ENCODE assay signal across 8 mouse cellular contexts in the genomic region with DNA sequence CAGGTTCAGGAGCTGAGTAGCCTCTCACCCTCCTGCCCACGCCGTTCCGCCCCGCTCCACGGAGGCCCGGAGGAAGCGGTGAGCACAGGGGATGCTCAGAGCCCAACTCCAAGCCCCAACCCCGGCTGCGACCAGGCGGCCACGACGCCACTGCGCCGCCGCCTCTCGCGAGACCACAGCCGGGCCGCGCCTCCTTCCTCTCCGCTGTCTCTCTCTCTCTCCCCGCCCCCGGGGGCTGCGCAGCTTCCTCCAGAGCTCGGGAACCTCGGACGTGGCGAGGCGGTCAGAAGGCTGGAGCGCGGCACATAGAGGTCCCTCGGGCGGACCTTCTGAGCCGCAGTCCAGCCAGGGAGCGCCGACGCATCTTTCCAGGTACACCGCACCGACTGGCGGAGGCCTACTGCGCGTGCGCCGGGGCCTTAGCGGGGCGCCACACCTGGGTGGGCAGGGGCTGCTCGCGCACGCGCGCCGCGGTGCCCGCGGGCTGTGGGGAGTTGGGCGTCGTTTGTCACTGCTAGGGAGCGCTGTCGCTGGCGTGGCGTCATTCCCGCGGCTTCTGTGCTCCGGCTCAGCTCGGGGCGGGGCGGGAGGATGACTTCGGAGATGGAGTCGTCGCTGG. TPM values are rescaled to one million over a fixed set of nuclear protein-coding genes. Genes with fewer than 3 reads are reported as not detected.
DNase-seq lines count a peak whose midpoint lies in the region; ATAC-seq lines count a peak whose summit lies in the region.

Gene Rab33b (plus strand): TSS at position 180 of the 619 bp plus-strand sequence.

- peak within 1 kb of the TSS; percentile 78 for H3K9ac ChIP-seq in hindbrain, embryonic 14.5 days

- peak; percentile 98 for DNase-seq in R1 (ENCODE audit: low read depth, low spot score)
- DNase-seq in cerebellum, postnatal 25 days: peak; percentile 98 to 99
- peak; percentile 92 to 96 for DNase-seq in frontal cortex, postnatal 25 days (ENCODE audit: low spot score in 2 of 2)
- peak; percentile 97 for DNase-seq in hindbrain, embryonic 14.5 days (ENCODE audit: low spot score)
- DNase-seq in layer of hippocampus, postnatal 36 days: peak; percentile 97
- peak; percentile 97 for DNase-seq in lung, postnatal 36 days
- peak; percentile 98 for DNase-seq in retina, postnatal 1 day
- DNase-seq in urinary bladder, adult 18-20 months (ENCODE audit: low spot score in 2 of 2): peak; percentile 96 to 99

- peak within 1 kb of the TSS; percentile 68 for H3K4me3 ChIP-seq in hindbrain, embryonic 14.5 days (replicated peaks; ENCODE audit: low read length)

- no peaks in the 10 kb centered on the region for H3K36me3 ChIP-seq in hindbrain, embryonic 14.5 days (replicated peaks; ENCODE audit: control insufficient read depth, insufficient read depth)

- H3K4me1 ChIP-seq in hindbrain, embryonic 14.5 days (replicated peaks; ENCODE audit: control insufficient read depth, insufficient read depth, low read length): peaks cover 15% of the 10 kb centered on the region

- ATAC-seq in hindbrain, embryonic 14.5 days (ENCODE audit: low FRiP score): peak; percentile 95

- peak within 1 kb of the TSS; percentile 88 for H3K27ac ChIP-seq in hindbrain, embryonic 14.5 days

- no peaks in the 10 kb centered on the region for H3K9me3 ChIP-seq in hindbrain, embryonic 14.5 days (ENCODE audit: control insufficient read depth, low read length)

- peak within 1 kb of the TSS; percentile 75 for H3K4me2 ChIP-seq in hindbrain, embryonic 14.5 days (replicated peaks)

- WGBS in hindbrain, embryonic 14.5 days: under 1% methylated on average over 65 of the region's 70 CpGs

- no peaks in the 10 kb centered on the region for H3K27me3 ChIP-seq in hindbrain, embryonic 14.5 days (ENCODE audit: control insufficient read depth, insufficient read depth, low read length)

RNA-seq across cellular contexts. Expression of gene Rab33b, which starts in this region (rescaled TPM):
- polyA plus RNA-seq in hindbrain, embryonic 14.5 days (2014; fragmentation: Nextera tagmentation; extraction: Ambion mirVana): 26.6 and 29.9 TPM in 2 replicates
- 10 to 100 TPM; 23.0 to 25.0 TPM for total RNA-seq in layer of hippocampus, postnatal 36 days (2021)

Comparison
In these comparisons a context has a peak if more than half of its experiments do, and no peak if none do; other contexts are left out.
1. Peak in every context shown above with its lines: DNase-seq, ATAC-seq, H3K4me3 ChIP-seq and H3K27ac ChIP-seq.